Mouse (Mus musculus): ENCODE results near the gene Ccna1. TPM values are rescaled to one million over a fixed set of nuclear protein-coding genes. Genes with fewer than 3 reads are reported as not detected.

The Ccna1 gene
- not detected for polyA plus RNA-seq (2017; shearing (Covaris generic))

DNA sequence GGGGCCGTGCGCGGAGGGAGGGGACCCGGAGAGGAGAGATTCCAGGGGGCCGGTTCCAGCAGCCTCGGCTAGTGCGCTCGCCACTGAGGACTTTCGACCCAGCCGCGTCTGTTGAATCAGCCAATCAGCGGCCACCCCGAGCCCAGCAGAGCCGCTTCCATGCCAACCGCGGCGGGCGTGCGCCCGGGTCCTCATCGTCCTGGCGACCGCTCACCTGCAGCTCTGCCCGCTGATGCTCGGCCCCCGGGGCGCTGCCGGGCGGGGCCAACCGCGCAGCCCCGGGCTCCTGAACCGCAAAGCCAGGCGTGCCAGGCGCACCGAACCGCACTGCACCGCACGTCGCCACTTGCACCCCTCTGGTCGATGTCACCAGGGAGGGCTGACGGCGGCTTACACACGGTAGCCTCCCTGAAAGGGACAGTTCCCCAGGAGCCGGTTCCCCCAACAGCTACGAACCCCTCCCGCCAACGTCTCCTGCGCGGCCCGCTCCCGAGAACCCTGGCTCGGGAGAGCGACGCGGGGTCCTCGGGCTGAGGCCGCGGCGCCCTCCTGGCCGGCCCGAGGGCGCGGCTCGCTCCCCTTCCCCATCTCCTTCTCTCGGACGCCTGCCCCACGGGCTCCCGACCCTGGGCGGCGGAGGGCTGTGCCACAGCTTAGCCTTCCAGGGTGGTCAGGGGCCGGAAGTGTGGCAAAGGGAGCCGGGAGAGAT is at the start of gene Ccna1:
Gene Ccna1 (minus strand): TSS at position 464 of the 709 bp plus-strand sequence.
- no peak for ATAC-seq

GRCm38 (mm10) chr3:55101092-55101491 is 45.8 kb upstream of the Ccna1 start:
- ATAC-seq: no peak

GRCm38 (mm10) chr3:55098990-55099389 is 43.7 kb upstream of the Ccna1 start:
- no peak for ATAC-seq

DNA sequence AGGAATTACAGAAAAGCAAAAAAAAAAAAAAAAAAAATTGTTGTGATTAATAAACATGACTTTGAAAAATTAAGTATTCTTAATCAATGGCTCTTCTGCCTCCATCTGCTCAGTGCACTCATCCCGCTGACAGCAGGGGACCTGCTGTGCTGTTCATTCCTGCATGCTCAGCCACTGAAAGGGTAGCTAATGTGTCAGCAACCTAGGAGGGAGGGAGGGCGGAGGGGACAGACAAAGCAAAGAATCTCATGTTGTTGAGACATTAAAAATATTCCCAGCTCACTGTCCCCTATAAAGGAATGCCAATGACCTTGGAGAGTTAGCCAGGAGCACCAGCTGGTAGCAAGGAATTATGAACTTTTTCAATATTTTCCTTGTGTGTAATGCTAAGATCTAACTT is 42.7 kb upstream of the Ccna1 start:
- no peak for ATAC-seq

DNA sequence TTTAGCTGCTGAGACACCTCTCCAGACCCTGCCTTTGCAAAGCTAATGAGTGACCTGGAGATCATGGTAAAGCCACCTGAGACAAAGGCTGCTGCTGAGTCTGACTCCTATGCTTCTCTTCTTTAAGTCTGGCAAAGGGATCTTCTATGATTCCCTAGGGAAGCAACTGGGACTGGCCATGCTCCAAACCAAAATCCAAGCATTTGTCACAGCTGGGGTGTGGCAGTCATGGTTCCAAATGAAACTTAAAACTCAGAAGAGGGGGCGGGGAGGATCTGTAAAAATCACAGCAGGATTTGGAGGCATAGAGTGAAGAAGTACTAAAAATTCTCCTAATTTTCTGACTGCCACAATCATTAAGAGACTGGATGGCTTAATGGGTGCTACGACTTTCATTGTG is 41.9 kb upstream of the Ccna1 start:
- ATAC-seq: no peak

DNA sequence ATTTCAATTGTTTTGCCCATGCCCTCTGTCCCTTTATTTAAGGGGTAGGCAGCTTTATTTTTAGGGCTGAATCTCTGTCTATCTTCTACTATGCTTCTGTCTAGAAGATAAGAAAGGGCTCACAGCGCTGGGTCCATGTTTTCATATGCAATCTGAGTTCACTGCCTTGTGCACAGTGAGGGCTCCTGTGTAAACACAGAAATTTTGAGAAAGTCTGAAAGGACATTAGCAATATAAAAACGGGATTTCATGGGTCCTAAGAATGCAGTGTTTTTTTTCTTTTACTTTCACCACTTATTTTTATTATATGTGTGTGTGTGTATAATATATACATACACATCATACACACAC is 41.3 kb upstream of the Ccna1 start:
- no peak for ATAC-seq

DNA sequence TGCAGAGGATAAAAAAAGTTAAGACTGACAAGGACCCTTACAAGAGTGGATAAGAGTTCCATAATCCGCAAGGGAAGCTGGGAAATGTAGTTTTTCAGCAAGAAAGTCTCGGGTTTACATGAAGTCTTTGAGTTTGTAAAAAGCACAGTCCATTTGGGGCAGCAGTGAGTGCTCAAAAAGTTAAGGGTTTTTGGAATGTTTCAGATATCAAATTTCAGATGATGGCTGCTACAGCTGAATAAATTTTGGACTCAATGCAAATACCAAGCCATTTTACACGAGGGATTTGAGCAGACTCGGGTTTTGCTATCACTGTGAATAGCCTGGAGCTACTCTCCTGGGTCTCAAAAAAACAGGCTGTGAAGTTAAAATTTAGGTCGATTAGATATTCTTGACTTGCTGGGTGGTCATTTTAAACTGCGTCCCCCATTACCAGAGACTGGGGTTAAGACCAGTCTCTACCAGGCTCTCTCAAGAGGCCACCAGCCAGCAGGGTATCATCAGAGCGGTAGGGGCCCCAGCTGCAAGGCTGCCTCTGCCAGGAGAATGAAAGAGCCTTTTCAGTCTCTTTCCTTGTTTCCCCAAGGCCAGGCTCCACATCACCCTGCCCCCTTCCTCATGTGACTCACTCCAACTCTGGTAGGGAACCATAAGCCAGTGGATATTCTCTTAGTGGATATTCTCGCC is 40.8 kb upstream of the Ccna1 start:
- no peak for ATAC-seq

DNA sequence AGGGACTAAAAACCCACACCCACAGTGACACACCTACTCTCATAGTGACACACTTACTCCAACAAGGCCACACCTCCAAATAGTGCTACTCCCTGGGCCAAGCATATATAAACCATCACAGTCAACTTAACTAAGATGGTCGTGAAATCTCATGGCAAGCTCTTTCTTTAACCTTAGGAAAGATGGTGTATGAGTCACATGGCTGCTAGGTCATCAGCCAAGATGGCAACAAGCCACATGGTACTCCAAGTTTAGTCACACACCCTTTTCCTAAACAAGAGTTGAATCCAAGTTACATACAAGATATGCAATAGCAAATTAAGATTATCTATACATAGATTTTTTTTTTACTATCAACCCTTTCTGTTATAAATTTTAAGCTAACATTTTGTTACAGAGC is 37.9 kb upstream of the Ccna1 start:
- ATAC-seq: no peak

DNA sequence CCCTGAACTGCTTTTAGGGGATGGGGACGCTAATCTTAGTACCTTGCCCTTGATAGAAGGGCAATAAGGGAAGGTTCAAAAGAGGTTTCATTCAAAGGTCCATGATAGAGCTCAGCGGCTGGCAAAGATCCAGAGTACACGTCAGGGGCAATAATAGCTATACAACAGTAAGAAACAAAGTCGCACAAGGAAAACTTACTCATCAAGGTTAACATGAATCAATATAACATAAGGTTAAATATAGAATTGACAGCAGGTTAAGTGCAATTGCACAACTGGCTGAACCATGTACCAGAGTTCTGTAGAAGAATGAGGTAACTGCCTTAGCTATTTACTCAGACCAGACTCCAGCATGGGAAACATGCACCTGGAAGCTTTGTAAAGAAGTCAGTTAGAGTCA is 34.0 kb upstream of the Ccna1 start:
- no peak for ATAC-seq

DNA sequence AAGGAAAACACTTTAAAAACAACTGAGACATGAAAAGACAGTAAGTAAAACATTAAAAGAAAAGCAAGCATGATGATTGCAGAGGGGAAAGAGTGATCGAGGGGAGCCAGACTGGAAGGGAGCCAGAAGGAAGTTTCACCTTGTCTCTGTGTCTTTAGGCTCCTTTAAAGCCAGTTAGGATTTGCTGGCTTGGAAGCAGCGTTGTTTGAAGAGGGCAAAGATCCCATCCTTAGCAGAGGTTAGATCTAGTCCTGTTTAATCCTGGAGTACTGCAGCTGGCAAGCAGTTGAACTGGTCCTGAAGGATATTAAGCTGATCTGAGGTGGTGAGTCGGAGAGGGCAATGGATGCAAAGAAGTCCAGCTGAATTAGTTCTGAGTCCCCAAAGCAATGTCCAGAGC is 33.5 kb upstream of the Ccna1 start:
- no peak for ATAC-seq

- ATAC-seq: no peak
These were observed 33.1 kb upstream of the Ccna1 start for GRCm38 (mm10) chr3:55088359-55088758.

DNA sequence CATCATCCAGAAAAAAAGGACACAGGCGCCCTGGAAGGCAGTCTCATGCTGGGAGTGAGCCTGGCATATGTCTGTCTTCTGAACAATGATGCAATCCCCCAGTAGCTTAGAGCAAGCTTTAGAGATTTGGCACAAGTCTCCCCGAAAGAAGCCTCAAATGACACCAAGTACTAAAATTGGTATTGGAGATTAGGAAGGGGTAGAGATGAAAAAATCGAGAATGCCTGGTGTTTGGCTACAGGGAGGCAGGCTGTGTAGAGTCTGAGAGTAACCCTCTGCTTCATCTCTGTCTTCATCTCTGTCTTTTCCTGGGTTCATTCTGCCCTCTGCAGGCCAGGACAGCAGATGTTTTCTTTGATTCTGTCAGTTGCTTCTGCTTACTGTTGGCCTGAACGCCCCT is 32.1 kb upstream of the Ccna1 start:
- no peak for ATAC-seq

DNA sequence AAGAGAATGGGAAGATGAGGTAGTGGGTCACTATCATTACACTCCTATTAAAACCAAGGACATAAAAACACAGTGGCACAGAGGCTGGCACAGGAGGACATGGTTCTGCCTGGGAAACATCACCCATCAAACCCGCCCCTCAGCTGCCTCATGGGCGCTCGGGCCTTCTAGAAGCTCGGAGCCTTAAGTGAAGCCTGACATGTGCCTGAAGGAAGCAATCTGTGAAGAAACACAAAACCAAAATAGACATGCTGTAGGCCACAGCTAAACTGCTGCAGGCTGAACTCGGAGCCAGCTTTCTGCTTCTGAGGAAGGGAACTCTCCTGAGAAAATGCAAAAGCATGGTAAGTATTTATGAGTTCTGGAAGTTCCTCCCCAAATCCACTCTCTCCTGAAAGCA is 31.6 kb upstream of the Ccna1 start:
- ATAC-seq: no peak

- no peak for ATAC-seq
These were observed 30.4 kb upstream of the Ccna1 start for GRCm38 (mm10) chr3:55085716-55086115.

DNA sequence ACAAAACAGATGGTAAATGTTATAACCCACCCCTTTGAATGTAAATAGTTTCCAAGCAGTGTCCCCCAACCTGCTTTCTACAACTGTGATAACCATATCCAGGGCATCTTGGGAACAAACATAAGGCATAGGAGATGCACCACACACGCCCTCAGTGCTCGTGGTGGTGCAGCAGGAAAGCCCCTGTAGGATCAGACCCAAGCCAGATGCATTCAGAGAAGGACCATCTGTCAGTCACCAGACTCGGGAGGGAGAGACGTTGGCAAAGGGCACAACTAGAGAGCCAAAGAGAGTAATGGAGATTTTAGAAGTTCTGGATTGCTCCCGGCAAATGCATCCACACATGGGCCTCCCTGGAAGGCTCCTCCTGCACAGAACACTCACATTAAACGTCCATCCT is 29.5 kb upstream of the Ccna1 start:
- no peak for ATAC-seq

GRCm38 (mm10) chr3:55080055-55080454 is 24.8 kb upstream of the Ccna1 start:
- ATAC-seq: peak; percentile 91

DNA sequence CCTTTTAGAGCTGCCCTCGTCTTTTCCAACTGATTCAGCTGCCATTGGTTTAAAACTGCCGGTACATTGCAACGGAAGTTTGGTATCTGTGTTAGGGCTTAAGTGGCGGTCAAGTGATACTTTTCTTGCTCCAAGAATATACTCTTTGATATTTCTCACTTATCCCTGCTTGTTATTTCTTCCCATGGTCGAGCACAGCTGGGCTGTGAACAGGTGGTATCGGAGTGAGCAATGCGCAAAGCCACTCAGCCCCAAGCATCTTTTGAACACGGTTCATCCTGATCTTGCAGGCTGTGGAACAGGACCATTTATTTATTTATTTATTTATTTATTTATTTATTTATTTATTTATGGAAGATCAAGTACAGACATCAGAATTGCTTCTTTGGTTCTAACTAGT is 24.3 kb upstream of the Ccna1 start:
- ATAC-seq: no peak

DNA sequence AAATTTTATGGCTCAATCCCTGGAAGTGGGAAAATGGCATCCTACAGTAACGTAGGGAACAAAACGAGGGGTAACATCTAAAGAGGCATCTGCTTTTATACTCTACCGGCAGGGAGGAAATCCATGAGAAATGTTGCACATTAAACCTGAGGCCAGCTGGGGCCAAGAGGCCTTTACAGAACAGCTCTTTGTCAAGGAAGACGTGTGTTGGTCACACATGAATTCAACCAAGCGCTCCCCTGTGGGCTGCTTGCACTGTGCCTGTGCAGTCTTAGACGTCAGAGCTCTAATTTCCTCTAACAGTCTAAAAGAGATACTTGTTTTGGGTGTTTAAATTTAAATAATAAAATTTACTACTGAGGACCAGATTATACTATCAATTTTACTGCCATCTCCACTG is 22.9 kb upstream of the Ccna1 start:
- ATAC-seq: no peak

GRCm38 (mm10) chr3:55075294-55075648 is 20.0 kb upstream of the Ccna1 start:
- no peak for ATAC-seq

- ATAC-seq: no peak
These were observed 19.4 kb upstream of the Ccna1 start for GRCm38 (mm10) chr3:55074576-55075293.

GRCm38 (mm10) chr3:55067791-55068434 is 12.6 kb upstream of the Ccna1 start:
- ATAC-seq: no peak

GRCm38 (mm10) chr3:55066666-55067023 is 11.3 kb upstream of the Ccna1 start:
- no peak for ATAC-seq
